Mouse (Mus musculus) adipocyte (in vitro differentiated cells): Measurements from ENCODE around the gene Mrpl58.

Experiments
- DNase-seq: peaks from one replicate; pipeline ENCODE4 v3.0.0-alpha.2; 2016; ENCODE audit warnings: low spot score

Mrpl58 gene

DNA sequence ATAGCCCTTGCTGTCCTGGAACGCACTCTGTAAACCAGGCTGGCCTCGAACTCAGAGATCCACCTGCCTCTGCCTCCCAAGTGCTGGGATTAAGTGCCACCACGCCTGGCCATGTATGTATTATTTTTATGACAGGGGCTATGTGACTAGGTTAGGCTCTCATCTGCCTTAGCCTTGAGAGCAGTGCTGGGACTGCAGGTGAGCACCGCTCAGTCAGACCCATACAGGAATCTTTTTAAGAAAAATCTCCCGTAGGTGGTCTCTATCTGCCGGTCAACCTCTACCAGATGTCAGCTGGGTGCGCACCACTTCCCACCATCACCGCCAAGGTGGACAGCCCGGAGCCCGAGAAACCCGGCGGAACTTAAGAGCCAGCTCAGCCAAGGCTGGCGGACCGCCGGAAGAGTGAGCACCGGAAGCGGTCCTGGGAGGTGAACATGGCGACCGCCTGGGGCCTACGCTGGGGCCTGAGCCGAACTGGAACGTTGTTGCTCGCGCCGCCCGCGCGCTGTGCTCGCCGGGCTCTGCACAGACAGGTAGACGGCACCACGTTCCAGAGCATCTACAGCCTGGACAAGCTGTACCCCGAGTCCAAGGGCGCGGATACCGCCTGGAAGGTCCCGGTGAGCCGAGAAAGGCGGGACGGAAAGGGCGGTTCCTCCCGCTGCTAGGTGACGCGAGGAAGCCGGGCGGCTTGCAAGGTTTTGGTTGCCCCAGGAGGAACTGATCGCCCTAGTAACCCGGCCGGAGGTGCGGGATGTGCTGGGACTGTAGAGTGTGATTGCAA, at the start of gene Mrpl58:
Gene Mrpl58 (plus strand): TSS at position 415 of the 787 bp plus-strand sequence.
- peak; percentile 86 for DNase-seq

DNA sequence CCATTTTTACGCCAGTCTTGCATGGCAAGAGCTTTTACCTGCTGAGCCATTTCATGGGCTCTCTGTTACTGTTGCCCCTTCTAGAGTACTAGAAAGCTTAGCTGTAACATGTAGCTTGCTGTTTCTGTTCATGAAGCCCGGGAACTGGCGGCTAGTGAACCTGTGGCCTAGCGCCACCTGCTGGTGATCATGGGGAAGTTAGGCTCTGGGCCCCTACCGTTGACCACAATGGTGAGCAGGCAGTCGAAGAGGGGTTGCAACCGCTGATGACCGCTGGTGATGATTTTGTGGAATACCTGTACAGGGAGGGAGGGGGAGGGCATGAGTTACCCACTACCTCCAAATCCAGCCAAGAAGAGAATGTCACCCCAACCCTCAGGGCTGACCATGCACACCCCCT, 49.4 kb upstream of the Mrpl58 start:
- DNase-seq = peak; percentile 83

DNA sequence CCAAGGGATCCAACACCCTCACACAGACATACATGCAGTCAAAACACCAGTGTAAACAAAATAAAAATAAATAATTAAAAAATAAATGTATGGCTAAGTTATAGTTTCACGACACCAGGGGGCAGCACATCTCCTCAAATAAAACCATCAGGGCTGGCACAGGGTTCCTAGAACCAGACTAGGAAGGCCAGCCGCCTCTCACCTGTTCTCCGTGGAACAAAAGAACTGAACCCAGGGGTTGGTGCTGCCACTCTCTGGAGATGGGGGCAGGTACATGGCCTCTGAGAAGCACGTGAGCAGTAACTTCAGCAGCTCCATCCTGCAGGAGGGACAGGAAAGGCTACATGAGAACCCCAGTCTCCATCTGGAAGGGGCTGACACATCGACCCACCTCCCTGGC, 45.1 kb upstream of the Mrpl58 start:
- peak; percentile 85 for DNase-seq

DNA sequence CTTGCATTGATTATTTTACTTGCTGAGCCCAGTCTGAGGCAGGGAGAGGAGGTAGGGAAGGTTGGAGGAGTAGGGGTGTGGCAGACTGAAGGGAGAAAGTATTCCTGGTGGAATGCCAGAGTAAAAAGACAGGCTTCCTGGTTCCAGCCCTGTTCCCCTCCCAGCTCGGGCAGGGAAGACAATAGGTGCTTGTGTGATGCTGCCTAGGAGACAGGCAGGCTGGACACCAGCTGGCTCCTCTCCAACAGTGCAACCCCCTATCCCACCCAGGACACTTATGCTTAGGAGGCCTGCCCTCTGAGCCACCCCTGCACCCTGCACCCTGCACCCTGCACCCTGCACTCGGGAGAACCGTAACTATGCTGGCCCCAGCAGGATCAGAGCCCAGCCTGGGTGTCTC, 44.3 kb upstream of the Mrpl58 start:
- no peak for DNase-seq

DNA sequence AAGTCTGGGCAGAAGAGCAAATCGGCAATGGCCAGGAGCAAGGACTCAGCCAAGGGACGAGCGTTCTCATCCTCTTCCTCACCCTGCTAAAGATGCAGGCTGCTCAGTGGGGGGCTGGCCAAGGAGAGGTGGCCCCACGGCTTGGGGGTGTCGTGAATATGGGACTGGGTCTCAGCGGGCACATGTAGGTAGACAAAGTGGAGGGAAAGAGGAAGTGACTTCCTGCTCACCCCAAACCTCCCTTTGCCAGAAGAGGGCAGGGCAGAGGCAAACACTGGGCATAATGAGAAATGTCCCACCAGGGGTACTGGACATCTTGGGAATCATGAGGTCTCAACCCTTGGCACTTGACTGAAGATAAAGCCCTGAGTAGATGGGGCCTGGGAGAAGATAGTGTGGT, 43.8 kb upstream of the Mrpl58 start:
- no peak for DNase-seq

DNA sequence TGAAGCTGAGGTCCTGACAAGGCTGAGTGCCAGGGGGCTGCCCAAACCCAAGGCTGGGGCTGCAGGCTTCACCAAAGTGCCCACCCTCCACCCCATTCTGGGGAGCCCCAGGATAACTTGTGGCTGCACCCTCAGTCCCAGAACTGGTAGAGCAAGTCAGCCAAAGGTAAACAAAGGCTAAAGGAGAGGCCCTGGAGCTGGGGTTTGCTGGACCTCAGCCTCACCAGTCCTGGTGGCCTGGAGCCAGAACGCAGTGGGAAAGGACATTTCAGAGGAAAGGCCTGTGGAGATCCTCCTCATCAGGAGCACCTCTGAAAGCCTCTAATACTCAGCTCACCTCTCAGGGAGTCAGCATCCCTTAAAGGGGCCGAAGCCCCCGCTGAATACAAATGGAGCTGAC, 39.4 kb upstream of the Mrpl58 start:
- DNase-seq = no peak

DNA sequence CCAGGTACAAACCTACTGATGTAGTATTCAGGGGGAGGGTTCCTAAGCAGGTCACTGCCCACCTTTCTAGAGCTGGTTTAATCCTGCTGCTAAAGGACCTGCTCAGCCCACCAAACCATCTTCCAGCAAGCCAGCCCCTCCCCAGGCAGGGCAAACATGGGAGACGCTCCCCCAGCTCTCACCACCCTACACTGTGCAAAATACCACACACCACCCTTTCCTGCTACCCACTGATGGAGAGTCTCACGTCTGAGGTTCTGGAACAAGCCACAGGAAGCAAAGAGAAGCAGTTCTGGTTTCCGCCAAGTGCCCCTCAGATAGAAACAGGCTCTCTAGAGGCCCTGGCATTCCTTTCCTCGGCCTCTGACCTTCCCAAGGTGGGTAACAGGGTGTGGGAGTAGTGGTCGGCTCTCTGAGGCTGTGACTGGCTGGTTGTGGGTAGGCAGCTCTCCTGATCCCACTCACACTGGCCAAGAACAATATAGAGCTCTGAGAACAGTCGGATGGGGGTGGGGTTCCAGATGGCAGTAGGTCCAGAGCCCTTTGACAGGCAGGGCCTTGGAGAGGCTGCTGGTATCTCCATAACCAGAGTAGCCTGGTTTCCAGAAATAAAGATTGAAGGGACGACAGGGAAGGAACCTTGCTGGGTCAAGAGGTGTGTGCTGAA, 37.4 kb upstream of the Mrpl58 start:
- no peak for DNase-seq

DNA sequence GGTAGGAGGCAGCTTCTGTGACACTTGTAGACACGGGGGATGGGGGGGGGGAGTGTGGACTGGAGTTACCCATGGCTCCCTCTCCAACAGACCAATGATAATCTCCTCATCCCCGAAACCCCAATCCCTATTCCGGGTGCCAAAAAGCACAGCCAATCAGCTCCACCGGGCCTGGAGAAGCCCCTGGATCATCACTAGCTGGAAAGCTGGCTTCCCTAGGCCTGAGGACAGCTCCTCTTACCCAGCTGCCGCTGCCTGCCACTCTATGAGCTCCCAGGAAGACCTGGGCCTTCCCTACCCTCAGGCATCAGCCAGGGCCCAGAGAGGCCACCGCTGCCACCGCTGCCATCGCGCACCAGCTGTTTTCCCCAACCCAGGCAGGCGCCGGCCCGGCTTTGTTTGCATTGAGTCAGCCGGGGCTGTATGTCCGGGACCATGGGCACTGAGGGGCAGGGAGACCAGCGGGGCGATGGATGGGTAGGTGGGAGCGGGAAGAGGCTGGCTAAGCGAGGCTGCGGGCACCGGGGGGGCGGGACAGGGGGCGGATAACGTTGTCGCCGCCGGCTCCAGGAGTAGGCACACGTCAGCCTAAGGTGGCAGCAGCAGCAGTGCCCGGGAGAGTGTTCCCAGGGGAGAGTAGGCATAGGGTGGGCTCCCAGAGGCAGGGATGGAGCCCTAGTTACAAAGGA, 36.7 kb upstream of the Mrpl58 start:
- no peak for DNase-seq

DNA sequence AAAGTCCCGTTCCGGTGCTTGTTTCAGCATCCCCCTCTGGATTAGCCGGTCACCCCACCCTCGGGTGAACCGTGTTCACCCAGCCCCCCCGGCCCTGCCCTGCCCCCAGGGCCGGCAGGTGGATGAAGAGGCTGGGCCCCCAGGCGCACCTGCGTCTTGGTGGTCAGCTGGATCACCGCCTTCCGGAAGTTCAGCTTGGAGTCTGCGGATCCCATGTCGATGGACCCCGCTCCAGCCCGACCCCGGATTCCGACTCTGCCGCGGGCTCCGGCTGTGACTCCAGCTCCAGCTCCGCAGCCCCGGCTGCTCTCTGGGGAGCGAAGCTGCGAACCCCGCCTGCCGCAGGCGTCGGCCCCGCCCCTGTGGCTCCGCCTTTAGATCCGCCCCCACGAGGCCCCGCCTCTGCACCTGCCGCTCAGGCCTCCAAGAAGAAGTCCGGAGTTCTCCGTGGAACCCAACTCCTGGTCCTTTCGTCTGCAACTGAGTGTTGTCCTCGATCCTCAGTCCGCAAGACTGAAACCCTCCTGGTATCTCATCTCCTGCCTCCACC, 36.1 kb upstream of the Mrpl58 start, which contains the start of gene Hid1:
Gene Hid1 (minus strand): TSS at position 362 of the 550 bp plus-strand sequence.
- DNase-seq = no peak

DNA sequence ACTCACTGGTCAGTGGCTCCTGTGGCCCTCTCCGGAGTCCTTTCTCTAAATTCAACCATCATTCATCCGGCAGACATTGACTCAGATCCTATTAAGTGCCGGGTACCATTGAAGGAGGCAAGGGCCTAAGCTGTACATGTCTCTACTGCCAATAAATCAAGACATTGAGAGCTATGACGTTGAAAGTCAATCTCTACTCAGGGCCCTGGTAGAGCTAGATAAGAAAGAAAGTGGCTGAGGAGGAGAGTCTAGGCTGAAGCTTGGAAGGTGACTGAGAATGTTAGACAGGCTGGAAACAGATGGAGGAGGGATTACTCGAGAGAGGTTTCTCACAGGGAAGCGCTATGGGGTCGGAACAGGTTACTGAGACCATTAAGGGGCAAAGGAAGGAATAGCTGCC, 33.2 kb upstream of the Mrpl58 start:
- no peak for DNase-seq

DNA sequence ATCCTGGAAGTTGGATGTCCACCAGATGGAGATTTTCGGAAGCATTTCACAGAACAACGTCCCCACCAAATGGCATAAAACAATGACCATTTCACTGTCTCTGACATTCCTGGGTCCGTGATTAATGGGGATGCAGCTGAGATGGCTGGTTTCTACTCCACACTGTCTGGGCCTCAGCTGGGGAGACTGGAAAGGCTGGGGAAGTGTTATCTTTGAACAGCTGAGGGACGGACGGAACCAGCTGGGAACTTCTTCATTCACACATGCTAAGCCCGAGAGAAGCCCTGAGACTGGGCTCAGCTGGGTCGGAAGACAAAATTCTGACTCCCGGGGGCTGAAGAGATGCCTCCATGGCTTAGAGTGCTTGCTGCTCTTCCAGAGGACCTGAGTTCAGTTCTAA, 32.2 kb upstream of the Mrpl58 start:
- DNase-seq = no peak

DNA sequence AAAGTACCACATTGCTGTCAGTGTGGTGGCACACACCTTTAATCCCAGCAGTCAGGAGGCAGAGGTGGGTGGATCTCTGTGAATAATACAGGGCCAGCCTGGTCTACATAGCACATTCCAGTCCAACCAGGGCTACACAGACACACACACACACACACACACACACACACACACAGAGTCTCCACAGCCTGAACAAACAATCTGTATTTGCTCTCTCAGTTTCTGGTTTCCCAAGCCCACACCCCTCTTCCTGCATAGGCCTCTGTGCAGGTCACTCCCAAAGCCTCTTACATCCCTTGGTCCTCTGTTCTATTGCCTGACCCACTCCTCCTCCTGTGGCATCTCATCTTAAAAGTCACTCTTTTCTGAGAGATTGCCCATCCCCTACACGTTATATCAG, 31.5 kb upstream of the Mrpl58 start:
- no peak for DNase-seq

DNA sequence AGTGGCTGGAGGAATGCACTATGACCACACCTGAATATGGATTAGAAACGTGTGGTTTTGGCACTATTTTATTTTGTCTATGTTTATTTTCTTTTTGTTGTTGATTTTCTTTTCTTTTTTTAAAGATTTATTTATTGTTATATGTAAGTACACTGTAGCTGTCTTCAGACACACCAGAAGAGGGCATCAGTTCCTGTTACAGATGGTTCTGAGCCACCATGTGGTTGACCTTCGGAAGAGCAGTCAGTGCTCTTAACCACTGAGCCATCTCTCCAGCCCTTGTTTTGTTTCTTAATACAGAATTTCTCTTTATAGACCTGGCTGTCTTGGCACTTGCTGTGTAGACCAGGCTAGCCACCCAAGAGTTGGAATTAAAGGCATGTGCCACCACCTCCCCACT, 30.8 kb upstream of the Mrpl58 start:
- no peak for DNase-seq

DNA sequence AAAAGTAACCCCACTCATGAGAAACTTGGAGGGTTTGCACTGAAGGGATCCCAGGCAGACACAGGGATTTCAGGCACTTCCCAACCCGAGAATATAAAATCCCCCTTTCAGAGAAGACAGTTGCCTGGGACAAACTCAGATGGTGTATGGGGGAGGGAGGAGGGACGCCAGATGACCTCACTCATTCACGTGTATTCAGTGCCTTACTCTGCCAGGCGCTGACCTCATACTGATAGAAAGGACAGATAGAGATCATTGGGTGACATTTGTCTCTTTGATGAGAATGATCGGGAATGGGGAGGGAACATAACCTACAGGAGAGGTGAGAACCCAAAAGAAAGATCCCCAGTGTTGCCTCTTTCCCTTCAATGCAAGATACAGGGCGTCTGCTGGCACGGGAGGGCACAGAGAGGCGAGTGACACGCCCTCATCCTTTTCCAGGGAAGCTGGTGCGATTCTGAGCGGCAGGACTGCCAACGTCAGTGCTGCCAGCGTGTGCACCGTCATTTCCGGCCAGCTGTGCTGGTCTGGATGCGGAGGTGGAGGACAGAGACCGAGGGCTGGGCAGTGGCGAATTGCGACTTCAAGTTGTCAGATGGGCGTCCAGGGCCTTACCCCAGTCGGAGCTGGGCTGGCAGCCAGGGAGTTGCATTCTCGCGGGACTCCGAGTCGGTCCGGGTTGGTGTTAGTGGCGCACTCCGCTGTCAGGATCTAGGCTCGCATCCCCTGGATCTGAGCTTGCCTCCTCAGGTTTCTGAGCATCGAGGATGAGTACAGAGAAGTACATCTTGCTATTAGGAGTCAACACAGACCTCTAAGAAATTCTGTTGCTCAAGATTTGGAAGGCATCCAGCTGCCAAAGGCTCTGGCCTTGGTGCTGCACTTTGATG, 29.5 kb upstream of the Mrpl58 start:
- DNase-seq = peak; percentile 89

DNA sequence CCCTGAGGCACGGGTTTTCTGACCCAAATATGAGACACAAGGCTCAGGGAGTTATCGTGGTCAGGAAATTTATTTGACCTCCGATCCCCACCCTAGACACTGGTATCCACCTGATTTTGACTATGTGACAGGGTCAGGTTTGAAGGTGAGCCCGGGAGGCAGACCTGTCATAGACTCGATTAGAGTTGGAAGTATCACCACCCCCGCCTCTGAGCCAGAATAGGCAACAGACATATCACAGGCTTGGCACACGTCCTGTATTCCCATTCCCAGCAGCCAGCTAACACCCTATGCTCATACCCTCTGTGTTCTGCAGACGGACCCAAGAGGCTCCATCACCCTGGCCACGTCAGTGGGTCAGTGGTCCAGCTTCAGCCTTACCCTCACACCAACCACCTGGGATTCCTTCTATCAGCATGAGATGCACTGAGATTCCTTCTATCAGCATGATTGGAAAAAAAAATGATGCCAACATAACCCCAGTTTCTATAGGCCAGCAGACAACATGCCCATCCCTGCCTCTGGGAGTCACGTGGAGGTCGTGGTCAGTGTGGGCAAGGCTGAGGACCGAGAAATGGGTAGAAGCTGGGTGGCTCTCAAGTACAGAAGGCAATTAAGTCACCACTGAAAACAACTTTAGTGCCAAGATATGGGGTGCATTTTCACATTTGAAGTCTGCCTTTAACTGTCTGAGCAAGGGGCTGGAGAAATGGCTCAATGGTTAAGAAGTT, 28.7 kb upstream of the Mrpl58 start:
- no peak for DNase-seq

DNA sequence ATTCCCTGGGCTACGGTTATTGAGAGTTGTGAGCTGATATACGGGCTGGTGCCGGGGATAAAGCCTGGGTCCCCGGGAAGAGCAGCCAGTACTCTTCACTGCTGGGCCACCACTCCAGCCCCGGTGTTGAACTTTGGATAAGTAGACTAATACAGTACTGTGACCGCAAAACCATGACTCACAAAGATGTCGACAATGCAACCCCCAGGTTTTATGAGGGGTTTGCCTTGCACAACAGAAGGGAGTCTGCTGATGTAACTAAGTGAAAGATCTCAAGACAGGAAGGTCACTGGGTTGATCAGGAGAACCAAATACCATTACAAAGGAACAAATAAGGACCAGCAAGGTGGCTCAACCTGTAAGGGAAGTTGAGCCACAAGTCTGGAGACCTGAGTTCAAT, 26.8 kb upstream of the Mrpl58 start:
- no peak for DNase-seq

DNA sequence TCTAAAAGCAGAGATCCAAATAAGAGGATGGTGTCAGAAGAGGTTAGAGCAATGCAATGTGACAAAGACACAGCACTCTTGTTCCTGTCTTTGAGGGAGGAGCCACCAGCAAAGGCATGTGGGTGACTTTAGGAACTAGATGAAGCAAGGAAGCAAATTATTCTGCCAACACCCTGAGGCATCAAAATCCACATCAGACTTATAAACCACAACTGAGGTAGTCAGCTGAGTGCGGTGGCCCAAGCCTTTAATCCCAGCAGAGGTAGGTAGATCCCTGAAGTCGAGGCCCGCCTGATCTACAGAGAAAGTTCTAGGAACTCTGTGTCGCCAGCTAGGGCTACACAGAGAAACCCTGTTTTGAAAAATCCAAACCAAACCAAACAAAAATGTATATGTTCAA, 26.3 kb upstream of the Mrpl58 start:
- DNase-seq = no peak

DNA sequence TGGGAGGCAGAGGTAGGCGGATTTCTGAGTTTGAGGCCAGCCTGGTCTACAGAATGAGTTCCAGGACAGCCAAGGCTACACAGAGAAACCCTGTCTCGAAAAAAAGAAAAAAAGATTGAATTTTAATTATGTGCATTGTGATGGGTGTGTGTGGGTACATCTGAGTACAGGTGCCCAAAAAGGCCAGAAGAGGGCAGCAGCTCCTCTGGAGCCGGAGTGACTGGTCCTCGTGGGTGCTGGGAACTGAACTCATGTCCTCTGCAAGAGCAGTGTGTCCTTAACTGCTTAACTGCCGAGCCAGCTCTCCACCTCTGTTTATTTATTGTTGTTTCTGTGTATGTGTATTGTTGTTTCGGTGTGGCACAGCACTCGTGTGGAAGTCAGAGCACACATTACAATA, 25.7 kb upstream of the Mrpl58 start:
- DNase-seq = no peak

DNA sequence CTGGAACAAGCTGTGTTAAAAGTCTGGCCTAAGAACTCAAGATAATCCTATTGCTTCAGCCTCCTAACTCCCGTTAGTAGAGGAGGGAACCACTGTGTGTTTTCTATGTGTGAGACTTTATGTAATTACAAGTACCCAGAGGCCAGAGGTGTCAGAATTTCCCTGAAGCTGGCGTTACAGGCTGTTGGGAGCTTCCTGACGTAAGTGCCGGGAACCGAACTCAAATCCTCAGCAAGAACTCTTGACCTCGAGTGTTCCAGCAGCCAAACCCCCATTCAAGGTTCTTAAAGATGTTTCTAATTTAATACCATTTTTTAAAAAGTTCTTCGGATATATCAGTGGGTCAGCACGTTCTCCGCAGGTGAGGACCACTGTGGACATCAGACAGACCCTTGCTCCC, 22.3 kb upstream of the Mrpl58 start:
- DNase-seq = peak; percentile 74

DNA sequence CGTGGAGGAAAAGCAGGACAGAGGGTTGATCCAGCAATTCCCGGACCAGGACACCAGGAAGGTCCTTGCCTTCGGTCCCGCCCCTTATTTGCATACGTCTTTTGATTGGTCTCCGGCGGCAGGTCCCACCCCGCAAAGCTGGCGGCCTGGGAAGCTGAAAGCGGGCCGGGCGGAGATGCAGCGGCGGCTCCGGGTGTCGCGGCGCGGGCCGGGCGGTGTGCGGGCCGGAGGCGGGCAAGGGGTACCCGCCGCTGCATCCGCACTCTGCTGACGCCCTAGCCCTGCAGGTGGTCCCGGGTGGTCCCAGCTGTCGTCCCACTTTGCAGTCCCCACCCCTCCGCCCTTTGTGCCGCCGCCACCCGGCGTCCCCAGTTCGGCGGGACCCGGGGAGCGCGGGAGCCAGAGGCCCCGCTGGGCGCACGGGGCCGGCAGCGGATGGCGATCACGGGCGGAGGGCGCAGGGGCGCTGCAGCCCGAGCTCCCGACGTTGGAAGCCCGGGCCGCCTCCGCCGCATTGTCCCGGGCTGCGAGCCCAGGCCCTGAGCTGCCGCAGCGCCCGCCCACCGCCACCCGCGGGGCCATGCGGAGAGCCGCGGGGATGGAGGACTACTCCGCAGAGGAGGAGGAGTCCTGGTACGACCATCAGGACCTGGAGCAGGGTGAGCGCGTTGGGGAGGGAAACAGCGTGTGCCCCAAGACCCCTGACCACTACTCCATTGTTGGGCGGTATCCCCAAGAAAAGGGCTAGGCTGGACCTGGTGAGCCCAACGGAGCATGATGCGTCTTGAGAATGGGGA, 21.6 kb upstream of the Mrpl58 start, which contains the start of gene Cdr2l:
Gene Cdr2l (plus strand): TSS at position 174 of the 797 bp plus-strand sequence.
- peak; percentile 96 for DNase-seq
